Mouse (Mus musculus): ENCODE data around the gene Il18. TPM values are rescaled to one million over a fixed set of nuclear protein-coding genes. Genes with fewer than 3 reads are reported as not detected.

The Il18 gene
- polyA plus RNA-seq, 1 experiment, result 12.6 TPM

GRCm38 (mm10) chr9:50565940-50566339 lies 11.3 kb downstream of the Il18 start:
- H3K36me3 ChIP-seq (ENCODE audit: control insufficient read depth, insufficient read depth, low read length), result no peaks in the 10 kb centered on the region
- 81% methylated on average over 4 of the region's 4 CpGs for WGBS
- H3K4me3 ChIP-seq (ENCODE audit: extremely low read depth, insufficient read depth, insufficient read length), result no peak overlapping the region
- no peak for DNase-seq (ENCODE audit: low read depth in 1 of 2, low spot score in 2 of 2)
- H3K27ac ChIP-seq (ENCODE audit: insufficient read depth, low read length), result no peak overlapping the region
- TF ChIP-seq POLR2A (IDR thresholded peaks at IDR 0.05; ENCODE audit: low read depth, low read length), result no peak
- no peak for TF ChIP-seq CTCF (IDR thresholded peaks at IDR 0.05; ENCODE audit: extremely low read depth, insufficient read depth, insufficient read length, insufficient replicate concordance)
- no peaks in the 10 kb centered on the region for H3K4me1 ChIP-seq (ENCODE audit: control insufficient read depth, insufficient read depth, insufficient read length)
- H3K27me3 ChIP-seq (ENCODE audit: control insufficient read depth, insufficient read depth, low read length), result no peaks in the 10 kb centered on the region

DNA sequence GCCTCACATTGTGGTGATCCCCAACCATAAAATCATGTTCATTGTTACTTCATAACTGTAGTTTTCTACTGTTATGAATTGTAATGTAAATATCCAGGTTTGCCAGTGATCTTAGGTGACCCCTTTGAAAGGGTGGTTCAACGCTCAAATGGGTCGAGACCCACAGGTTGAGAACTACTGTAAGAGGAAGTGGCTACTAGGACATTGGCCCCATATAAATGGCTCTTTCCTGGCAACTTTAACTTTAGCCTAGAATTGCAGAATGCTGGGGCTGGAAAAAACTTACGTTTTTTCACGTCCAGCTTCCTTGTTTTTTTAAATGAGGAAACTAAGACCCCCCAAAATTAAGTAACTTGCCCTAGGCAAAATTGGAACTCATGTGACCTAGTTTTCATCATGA lies 12.7 kb downstream of the Il18 start:
- TF ChIP-seq CTCF (IDR thresholded peaks at IDR 0.05; ENCODE audit: extremely low read depth, insufficient read depth, insufficient read length, insufficient replicate concordance) (no peak), POLR2A (IDR thresholded peaks at IDR 0.05; ENCODE audit: low read depth, low read length) (no peak)
- 63% methylated on average over 4 of the region's 4 CpGs for WGBS
- no peaks in the 10 kb centered on the region for H3K27me3 ChIP-seq (ENCODE audit: control insufficient read depth, insufficient read depth, low read length)
- H3K36me3 ChIP-seq (ENCODE audit: control insufficient read depth, insufficient read depth, low read length), result no peaks in the 10 kb centered on the region
- H3K4me1 ChIP-seq (ENCODE audit: control insufficient read depth, insufficient read depth, insufficient read length), result no peaks in the 10 kb centered on the region
- H3K27ac ChIP-seq (ENCODE audit: insufficient read depth, low read length), result no peak overlapping the region
- no peak for DNase-seq (ENCODE audit: low read depth in 1 of 2, low spot score in 2 of 2)
- no peak overlapping the region for H3K4me3 ChIP-seq (ENCODE audit: extremely low read depth, insufficient read depth, insufficient read length)

DNA sequence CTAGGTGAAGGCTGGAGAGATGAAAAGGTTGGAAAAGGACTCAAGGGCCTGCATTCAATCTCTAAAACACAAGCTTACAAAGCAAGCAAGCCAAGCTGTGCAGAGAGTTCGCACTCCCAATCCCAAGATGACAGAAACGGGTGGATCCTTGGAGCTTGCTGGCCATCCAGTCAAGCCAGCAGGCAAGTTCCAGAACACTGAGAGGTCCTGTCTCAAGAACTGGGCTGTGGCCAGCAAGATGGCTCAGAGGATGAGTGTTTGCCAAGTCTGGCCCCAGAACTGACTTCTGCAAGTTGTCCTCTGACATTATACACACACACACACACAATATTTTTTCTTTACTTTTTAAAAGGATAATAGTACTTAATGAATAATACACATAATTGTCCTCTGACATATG lies 13.3 kb downstream of the Il18 start:
- H3K27ac ChIP-seq (ENCODE audit: insufficient read depth, low read length), result no peak overlapping the region
- no peak for DNase-seq (ENCODE audit: low read depth in 1 of 2, low spot score in 2 of 2)
- TF ChIP-seq CTCF (IDR thresholded peaks at IDR 0.05; ENCODE audit: extremely low read depth, insufficient read depth, insufficient read length, insufficient replicate concordance) (no peak), POLR2A (IDR thresholded peaks at IDR 0.05; ENCODE audit: low read depth, low read length) (no peak)
- no peak overlapping the region for H3K4me3 ChIP-seq (ENCODE audit: extremely low read depth, insufficient read depth, insufficient read length)
- H3K36me3 ChIP-seq (ENCODE audit: control insufficient read depth, insufficient read depth, low read length), result no peaks in the 10 kb centered on the region
- H3K4me1 ChIP-seq (ENCODE audit: control insufficient read depth, insufficient read depth, insufficient read length), result no peaks in the 10 kb centered on the region
- WGBS, result 94% methylated on average over 2 of the region's 2 CpGs
- no peaks in the 10 kb centered on the region for H3K27me3 ChIP-seq (ENCODE audit: control insufficient read depth, insufficient read depth, low read length)

GRCm38 (mm10) chr9:50569599-50570525 lies 15.2 kb downstream of the Il18 start:
- WGBS, result 86% methylated on average over 10 of the region's 10 CpGs
- TF ChIP-seq POLR2A (IDR thresholded peaks at IDR 0.05; ENCODE audit: low read depth, low read length) (no peak), CTCF (IDR thresholded peaks at IDR 0.05; ENCODE audit: extremely low read depth, insufficient read depth, insufficient read length, insufficient replicate concordance) (no peak)
- Histone ChIP-seq H3K4me3 (ENCODE audit: extremely low read depth, insufficient read depth, insufficient read length) (no peak overlapping the region), H3K4me1 (ENCODE audit: control insufficient read depth, insufficient read depth, insufficient read length) (no peaks in the 10 kb centered on the region), H3K36me3 (ENCODE audit: control insufficient read depth, insufficient read depth, low read length) (no peaks in the 10 kb centered on the region), H3K27me3 (ENCODE audit: control insufficient read depth, insufficient read depth, low read length) (no peaks in the 10 kb centered on the region), H3K27ac (ENCODE audit: insufficient read depth, low read length) (no peak overlapping the region)
- DNase-seq (ENCODE audit: low read depth in 1 of 2, low spot score in 2 of 2), result no peak

DNA sequence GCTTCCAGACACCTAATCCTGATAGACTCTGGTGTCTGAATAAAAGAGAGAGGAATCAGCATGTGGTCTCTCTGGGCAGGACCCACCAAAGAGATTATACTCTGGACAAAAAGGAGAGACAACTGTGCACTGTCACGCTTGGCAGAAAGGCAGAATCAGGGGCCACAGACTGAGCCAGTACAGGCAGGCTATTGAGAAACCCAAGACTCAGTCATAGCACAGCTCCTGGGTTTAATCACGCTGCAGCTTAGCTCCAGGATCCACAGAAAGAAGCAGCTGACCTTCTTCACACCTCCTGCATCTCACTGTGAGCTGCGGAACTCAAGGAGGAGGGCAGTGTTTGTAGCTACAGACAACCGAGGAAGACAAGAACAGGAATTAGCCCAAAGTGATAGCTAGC lies 25.7 kb downstream of the Il18 start:
- H3K4me1 ChIP-seq (ENCODE audit: control insufficient read depth, insufficient read depth, insufficient read length), result no peaks in the 10 kb centered on the region
- 85% methylated on average over 4 of the region's 4 CpGs for WGBS
- TF ChIP-seq CTCF (IDR thresholded peaks at IDR 0.05; ENCODE audit: extremely low read depth, insufficient read depth, insufficient read length, insufficient replicate concordance) (no peak), POLR2A (IDR thresholded peaks at IDR 0.05; ENCODE audit: low read depth, low read length) (no peak)
- H3K27me3 ChIP-seq (ENCODE audit: control insufficient read depth, insufficient read depth, low read length), result no peaks in the 10 kb centered on the region
- H3K4me3 ChIP-seq (ENCODE audit: extremely low read depth, insufficient read depth, insufficient read length), result no peak overlapping the region
- H3K36me3 ChIP-seq (ENCODE audit: control insufficient read depth, insufficient read depth, low read length), result no peaks in the 10 kb centered on the region
- no peak overlapping the region for H3K27ac ChIP-seq (ENCODE audit: insufficient read depth, low read length)
- DNase-seq (ENCODE audit: low read depth in 1 of 2, low spot score in 2 of 2), result no peak

GRCm38 (mm10) chr9:50585145-50585818 lies 30.7 kb downstream of the Il18 start:
- no peak for DNase-seq (ENCODE audit: low read depth in 1 of 2, low spot score in 2 of 2)
- WGBS, result 89% methylated on average over 6 of the region's 6 CpGs
- H3K4me1 ChIP-seq (ENCODE audit: control insufficient read depth, insufficient read depth, insufficient read length), result 0 out of 2 replicates have a peak, but pooled peaks cover 2% of the 10 kb centered on the region
- H3K27me3 ChIP-seq (ENCODE audit: control insufficient read depth, insufficient read depth, low read length), result no peaks in the 10 kb centered on the region
- TF ChIP-seq POLR2A (IDR thresholded peaks at IDR 0.05; ENCODE audit: low read depth, low read length) (no peak), CTCF (IDR thresholded peaks at IDR 0.05; ENCODE audit: extremely low read depth, insufficient read depth, insufficient read length, insufficient replicate concordance) (no peak)
- H3K4me3 ChIP-seq (ENCODE audit: extremely low read depth, insufficient read depth, insufficient read length), result no peak overlapping the region
- H3K36me3 ChIP-seq (ENCODE audit: control insufficient read depth, insufficient read depth, low read length), result no peaks in the 10 kb centered on the region
- no peak overlapping the region for H3K27ac ChIP-seq (ENCODE audit: insufficient read depth, low read length)

Measured in spleen, adult 2 months (tissue).